Mouse (Mus musculus): ENCODE measurements around the gene Dbi. TPM values are rescaled to one million over a fixed set of nuclear protein-coding genes. Genes with fewer than 3 reads are reported as not detected.
"Not testable (repeated sequence)": the region's sequence is repeated elsewhere in the genome, so short reads cannot be mapped to it uniquely, and the experiment has no call there.

Gene Dbi
- total RNA-seq, 1 experiment, result 259 TPM

DNA sequence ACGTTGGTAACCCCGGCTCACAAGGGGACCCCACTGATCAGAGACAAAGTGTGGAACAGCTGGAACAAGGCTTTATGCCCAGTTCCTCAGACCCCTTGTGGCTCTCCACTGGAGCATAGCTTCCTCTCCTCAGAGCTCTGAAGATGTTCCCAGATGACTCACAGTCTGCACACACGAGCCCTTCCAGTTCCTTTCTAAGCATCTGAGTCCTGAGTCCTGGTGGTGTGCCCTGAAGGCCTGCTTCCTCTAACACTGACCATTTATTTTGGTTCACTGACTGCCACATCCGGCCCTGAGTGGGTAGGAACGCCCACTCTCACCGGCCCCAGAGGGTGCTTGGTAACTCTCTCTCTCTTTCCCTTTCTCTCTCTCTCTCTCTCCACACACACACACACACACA, 21.4 kb downstream of the Dbi start:
- in situ Hi-C loops (cut with MboI; ENCODE audit: low sequenced_read_pairs in 2 of 2, unreplicated experiment in 2 of 2), result no loop called here
- Histone ChIP-seq H3K4me3 (ENCODE audit: insufficient read depth in 1 of 2, low read depth in 1 of 2, low read length in 2 of 2, poor library complexity in 1 of 2, severe bottlenecking in 1 of 2) (no peak overlapping the region), H3K9ac (ENCODE audit: insufficient read depth, low read depth, low read length, poor library complexity, severe bottlenecking) (no peak overlapping the region), H3K4me1 (ENCODE audit: control insufficient read depth in 2 of 2, insufficient read depth in 2 of 2, low read length in 2 of 2, poor library complexity in 1 of 2) (no peaks in the 10 kb centered on the region), H3K27ac (ENCODE audit: insufficient read depth, low read depth, low read length, poor library complexity, severe bottlenecking) (no peak overlapping the region), H3K36me3 (ENCODE audit: control insufficient read depth, insufficient read depth, low read length, poor library complexity, severe bottlenecking) (no peaks in the 10 kb centered on the region), H3K9me3 (ENCODE audit: control insufficient read depth, insufficient read depth, low read depth, low read length) (no peaks in the 10 kb centered on the region)
- no peak for DNase-seq (ENCODE audit: low read depth, low spot score)
- TF ChIP-seq CHD2 (IDR thresholded peaks at IDR 0.05; ENCODE audit: low read depth, low read length) (no peak), HCFC1 (IDR thresholded peaks at IDR 0.05; ENCODE audit: borderline replicate concordance, insufficient read depth, low read length) (no peak), MAFK (IDR thresholded peaks at IDR 0.05; ENCODE audit: insufficient read depth, low read depth, low read length) (no peak), ZC3H11A (IDR thresholded peaks at IDR 0.05; ENCODE audit: borderline replicate concordance, low read depth, low read length) (no peak), ZNF384 (IDR thresholded peaks at IDR 0.05; ENCODE audit: low read depth, low read length) (no peak)

DNA sequence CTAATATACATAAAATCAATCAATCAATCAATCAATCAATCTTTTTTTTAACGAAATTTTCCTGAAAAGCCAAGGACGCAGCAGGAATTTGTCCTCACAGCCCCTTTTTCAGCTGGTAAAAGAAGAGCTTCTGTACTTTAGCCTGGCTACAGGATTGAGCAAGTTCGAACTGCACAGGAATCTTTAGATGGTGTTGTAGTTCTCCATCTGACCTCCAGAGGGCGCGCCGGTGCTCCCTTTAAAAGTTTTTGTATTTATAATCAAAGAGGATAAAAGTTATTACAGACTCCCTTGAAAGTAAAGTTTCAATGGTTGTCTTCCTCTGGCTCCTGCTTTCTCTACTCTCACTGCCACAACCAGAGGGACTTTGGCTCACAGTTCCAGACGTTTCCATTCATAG, 22.6 kb downstream of the Dbi start:
- H3K36me3 ChIP-seq (ENCODE audit: control insufficient read depth, insufficient read depth, low read length, poor library complexity, severe bottlenecking), result no peaks in the 10 kb centered on the region
- H3K4me3 ChIP-seq (ENCODE audit: insufficient read depth in 1 of 2, low read depth in 1 of 2, low read length in 2 of 2, poor library complexity in 1 of 2, severe bottlenecking in 1 of 2), result no peak overlapping the region
- no peak for DNase-seq (ENCODE audit: low read depth, low spot score)
- no peaks in the 10 kb centered on the region for H3K4me1 ChIP-seq (ENCODE audit: control insufficient read depth in 2 of 2, insufficient read depth in 2 of 2, low read length in 2 of 2, poor library complexity in 1 of 2)
- no peak for TF ChIP-seq HCFC1 (IDR thresholded peaks at IDR 0.05; ENCODE audit: borderline replicate concordance, insufficient read depth, low read length)
- TF ChIP-seq ZC3H11A (IDR thresholded peaks at IDR 0.05; ENCODE audit: borderline replicate concordance, low read depth, low read length), result no peak
- no peak for TF ChIP-seq CHD2 (IDR thresholded peaks at IDR 0.05; ENCODE audit: low read depth, low read length)
- TF ChIP-seq ZNF384 (IDR thresholded peaks at IDR 0.05; ENCODE audit: low read depth, low read length), result no peak
- TF ChIP-seq MAFK (IDR thresholded peaks at IDR 0.05; ENCODE audit: insufficient read depth, low read depth, low read length), result no peak
- in situ Hi-C loops (cut with MboI; ENCODE audit: low sequenced_read_pairs in 2 of 2, unreplicated experiment in 2 of 2), result no loop called here
- no peak overlapping the region for H3K9ac ChIP-seq (ENCODE audit: insufficient read depth, low read depth, low read length, poor library complexity, severe bottlenecking)
- H3K27ac ChIP-seq (ENCODE audit: insufficient read depth, low read depth, low read length, poor library complexity, severe bottlenecking), result no peak overlapping the region
- no peaks in the 10 kb centered on the region for H3K9me3 ChIP-seq (ENCODE audit: control insufficient read depth, insufficient read depth, low read depth, low read length)

DNA sequence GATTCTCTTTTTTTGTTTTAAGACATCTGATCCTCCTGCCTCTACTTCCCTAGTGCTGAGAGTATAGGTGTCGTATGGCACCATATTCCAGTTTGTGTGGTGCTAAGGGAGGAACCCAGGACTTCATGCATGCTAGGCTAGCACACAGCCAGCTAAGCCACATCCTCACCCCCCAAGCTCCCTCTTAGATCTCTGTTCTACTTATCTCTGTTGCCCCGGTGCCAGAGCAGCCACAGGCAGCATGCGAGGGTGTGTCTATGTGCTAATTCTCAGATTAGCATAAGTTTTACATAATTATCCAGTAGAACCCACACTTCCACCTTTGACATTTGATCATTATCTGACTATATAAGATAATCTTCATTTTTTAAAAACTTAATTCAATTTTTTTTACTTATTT, 26.0 kb downstream of the Dbi start:
- H3K4me1 ChIP-seq (ENCODE audit: control insufficient read depth in 2 of 2, insufficient read depth in 2 of 2, low read length in 2 of 2, poor library complexity in 1 of 2), result peaks cover 0 to 8% of the 10 kb centered on the region in 2 experiments; a peak in 2 of 4 replicates
- H3K36me3 ChIP-seq (ENCODE audit: control insufficient read depth, insufficient read depth, low read length, poor library complexity, severe bottlenecking), result no peaks in the 10 kb centered on the region
- no peak overlapping the region for H3K4me3 ChIP-seq (ENCODE audit: insufficient read depth in 1 of 2, low read depth in 1 of 2, low read length in 2 of 2, poor library complexity in 1 of 2, severe bottlenecking in 1 of 2)
- no peak for DNase-seq (ENCODE audit: low read depth, low spot score)
- in situ Hi-C loops (cut with MboI; ENCODE audit: low sequenced_read_pairs in 2 of 2, unreplicated experiment in 2 of 2), result no loop called here
- TF ChIP-seq HCFC1 (IDR thresholded peaks at IDR 0.05; ENCODE audit: borderline replicate concordance, insufficient read depth, low read length) (no peak), CHD2 (IDR thresholded peaks at IDR 0.05; ENCODE audit: low read depth, low read length) (no peak), ZNF384 (IDR thresholded peaks at IDR 0.05; ENCODE audit: low read depth, low read length) (no peak), ZC3H11A (IDR thresholded peaks at IDR 0.05; ENCODE audit: borderline replicate concordance, low read depth, low read length) (no peak), MAFK (IDR thresholded peaks at IDR 0.05; ENCODE audit: insufficient read depth, low read depth, low read length) (no peak)
- H3K9ac ChIP-seq (ENCODE audit: insufficient read depth, low read depth, low read length, poor library complexity, severe bottlenecking), result no peak overlapping the region
- no peak overlapping the region for H3K27ac ChIP-seq (ENCODE audit: insufficient read depth, low read depth, low read length, poor library complexity, severe bottlenecking)
- H3K9me3 ChIP-seq (ENCODE audit: control insufficient read depth, insufficient read depth, low read depth, low read length), result no peaks in the 10 kb centered on the region

DNA sequence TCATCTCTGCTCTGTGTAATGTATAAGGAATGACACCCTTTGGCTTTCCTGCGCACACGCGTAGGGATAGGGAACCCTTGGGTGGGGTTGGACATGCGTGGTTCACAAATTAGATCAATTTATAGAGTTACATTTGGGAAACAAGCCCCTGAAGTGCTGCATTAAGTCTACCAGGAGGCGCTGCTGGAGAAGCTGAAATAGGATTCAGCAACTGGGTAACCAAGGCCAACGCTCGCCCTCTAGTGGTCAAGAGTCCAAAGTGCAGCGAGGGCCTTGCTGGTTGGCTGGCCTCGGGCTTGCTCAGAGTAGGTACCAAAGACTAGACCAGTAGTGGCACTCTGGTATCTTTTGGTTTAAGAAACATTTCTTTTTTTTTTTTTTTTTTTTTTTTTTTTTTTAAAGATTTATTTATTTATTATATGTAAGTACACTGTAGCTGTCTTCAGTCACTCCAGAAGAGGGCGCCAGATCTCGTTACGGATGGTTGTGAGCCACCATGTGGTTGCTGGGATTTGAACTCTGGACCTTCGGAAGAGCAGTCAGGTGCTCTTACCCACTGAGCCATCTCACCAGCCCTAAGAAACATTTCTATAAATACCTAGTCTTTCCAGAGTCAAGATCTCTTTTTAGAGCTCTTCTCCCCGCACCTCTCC, 27.3 kb downstream of the Dbi start:
- in situ Hi-C loops (cut with MboI; ENCODE audit: low sequenced_read_pairs in 2 of 2, unreplicated experiment in 2 of 2); H3K9me3 ChIP-seq (ENCODE audit: control insufficient read depth, insufficient read depth, low read depth, low read length); H3K36me3 ChIP-seq (ENCODE audit: control insufficient read depth, insufficient read depth, low read length, poor library complexity, severe bottlenecking); H3K9ac ChIP-seq (ENCODE audit: insufficient read depth, low read depth, low read length, poor library complexity, severe bottlenecking); H3K27ac ChIP-seq (ENCODE audit: insufficient read depth, low read depth, low read length, poor library complexity, severe bottlenecking); H3K4me3 ChIP-seq (ENCODE audit: insufficient read depth in 1 of 2, low read depth in 1 of 2, low read length in 2 of 2, poor library complexity in 1 of 2, severe bottlenecking in 1 of 2): not testable (repeated sequence)
- TF ChIP-seq ZC3H11A (IDR thresholded peaks at IDR 0.05; ENCODE audit: borderline replicate concordance, low read depth, low read length), result peak; percentile 78; the same call in 1 of the 2 replicates
- peaks cover 4 to 15% of the 10 kb centered on the region in 2 experiments for H3K4me1 ChIP-seq (ENCODE audit: control insufficient read depth in 2 of 2, insufficient read depth in 2 of 2, low read length in 2 of 2, poor library complexity in 1 of 2)
- peak; percentile 76 for DNase-seq (ENCODE audit: low read depth, low spot score)
